Mouse (Mus musculus) lung, postnatal 25 days (tissue): ENCODE results near the gene Olfr891.
"Not testable (repeated sequence)": the region's sequence is repeated elsewhere in the genome, so short reads cannot be mapped to it uniquely, and the experiment has no call there.

Experiments used
- DNase-seq: peaks from one replicate; pipeline ENCODE4 v3.0.0; 2022; ENCODE audit warnings: low spot score

The Olfr891 gene

GRCm38 (mm10) chr9:38180721-38181120 lies at the start of gene Olfr891:
Olfr891 (minus strand) TSS chr9:38180821.
- no peak for DNase-seq

GRCm38 (mm10) chr9:38217755-38218154 lies 37.1 kb upstream of the Olfr891 start, which contains the start of gene Olfr894:
Olfr894 (plus strand) TSS chr9:38218055.
- DNase-seq: no peak

- DNase-seq: no peak
Measured at GRCm38 (mm10) chr9:38208065-38208464, 27.4 kb upstream of the Olfr891 start, which contains the start of gene Olfr893. Olfr893 (plus strand) TSS chr9:38208365.

GRCm38 (mm10) chr9:38168341-38168740 lies 12.3 kb downstream of the Olfr891 start:
- not testable (repeated sequence) for DNase-seq

GRCm38 (mm10) chr9:38142217-38142616 lies 38.4 kb downstream of the Olfr891 start, which contains the start of gene Olfr890:
Olfr890 (plus strand) TSS chr9:38142517.
- no peak for DNase-seq
